Mouse (Mus musculus) adrenal gland, adult 2 months (tissue): ENCODE data around the gene Rdh1. TPM values are rescaled to one million over a fixed set of nuclear protein-coding genes. Genes with fewer than 3 reads are reported as not detected.
A peak's percentile ranks its signal among the peaks of the same experiment; 100 is the strongest.

Source experiments
- DNase-seq: peaks from one replicate; pipeline ENCODE4 v3.0.0; 2021
- long read RNA-seq: library from polyadenylated mRNA; stranded (forward); transcript quantifications from one replicate; pipeline ENCODE4 v2.0.0, GENCODE M21; 2021
- polyA plus RNA-seq: library from polyadenylated mRNA; depleted of rRNA; stranded (reverse); fragments of >200 nt; gene quantifications from 2 replicates; pipeline ENCODE4 v1.2.3, GENCODE M21; 2012; rRNA removed
- total RNA-seq, 2 experiments: library from RNA; stranded (reverse); gene quantifications; 2 replicates each; pipeline ENCODE4 v1.2.3; 2021

Gene Rdh1
- total RNA-seq = 1 to 10 TPM in 1 of 2 experiments, under 1 TPM in 1; 0.41 to 1.5 TPM
- polyA plus RNA-seq = 0.98 and 1.4 TPM in 2 replicates
- long read RNA-seq = 0 reads

DNA sequence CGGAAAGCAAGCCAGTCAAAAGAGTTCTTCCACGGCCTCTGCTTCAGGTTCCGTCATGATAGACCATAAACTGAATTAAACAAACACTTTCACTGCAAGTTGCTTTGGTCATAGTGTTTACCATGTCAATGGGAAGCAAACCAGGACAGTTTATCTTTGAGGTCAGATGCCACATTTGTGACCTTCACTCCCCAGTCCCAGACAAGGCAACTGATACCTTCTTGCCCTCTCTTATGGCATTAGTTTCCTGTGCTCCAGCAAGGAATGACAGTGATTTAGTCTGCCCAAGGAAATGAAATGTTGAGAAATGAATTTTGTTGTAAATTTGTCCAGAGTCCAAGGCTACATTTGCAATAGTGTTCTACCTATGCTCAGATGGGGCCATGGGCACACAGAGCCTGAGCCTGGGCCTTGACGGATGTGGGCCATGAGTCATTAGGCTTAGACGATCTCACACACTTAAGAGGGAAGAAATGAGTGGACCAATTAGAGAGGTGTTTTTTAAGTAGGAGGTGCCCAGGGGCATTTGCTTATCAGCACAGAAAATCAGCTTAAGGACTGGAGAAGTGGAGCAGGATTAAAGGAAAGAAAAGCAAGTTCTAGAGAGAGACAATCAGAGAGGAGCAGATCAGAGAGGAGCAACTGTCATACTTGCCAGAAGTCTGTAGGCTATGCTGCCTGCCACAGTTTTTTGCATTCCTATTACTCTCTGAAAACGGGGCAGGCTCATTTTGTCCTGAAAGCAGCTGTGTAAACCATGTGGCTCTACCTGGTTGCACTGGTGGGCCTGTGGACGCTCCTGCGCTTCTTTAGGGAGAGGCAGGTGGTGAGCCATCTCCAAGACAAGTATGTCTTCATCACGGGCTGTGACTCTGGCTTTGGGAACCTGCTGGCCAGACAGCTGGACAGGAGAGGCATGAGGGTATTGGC, at the start of gene Rdh1, which contains the start of gene Rdh16f1:
Rdh1 (plus strand) TSS at position 541 of the 930 bp plus-strand sequence.
Rdh16f1 (plus strand) TSS at position 607 of the 930 bp plus-strand sequence.
- DNase-seq = peak; percentile 55

DNA sequence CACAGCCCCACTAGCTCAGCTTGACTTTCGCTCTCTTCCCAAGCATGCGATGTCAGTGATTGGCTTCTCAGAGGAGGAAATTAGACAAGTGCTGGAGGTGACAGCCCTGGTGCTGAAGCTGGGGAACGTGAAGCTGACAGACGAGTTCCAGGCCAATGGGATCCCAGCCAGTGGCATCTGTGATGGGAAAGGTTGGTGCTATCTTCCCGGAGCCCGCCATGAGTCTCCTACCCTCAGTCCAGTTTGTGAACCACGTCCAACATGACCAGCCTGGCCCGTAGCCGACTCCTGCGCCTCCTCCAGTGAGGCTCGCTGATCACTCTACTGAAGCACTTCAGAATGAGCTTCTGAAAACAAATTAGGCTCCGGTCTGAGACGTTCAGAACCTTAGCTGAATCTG, 49.2 kb upstream of the Rdh1 start:
- DNase-seq = no peak

DNA sequence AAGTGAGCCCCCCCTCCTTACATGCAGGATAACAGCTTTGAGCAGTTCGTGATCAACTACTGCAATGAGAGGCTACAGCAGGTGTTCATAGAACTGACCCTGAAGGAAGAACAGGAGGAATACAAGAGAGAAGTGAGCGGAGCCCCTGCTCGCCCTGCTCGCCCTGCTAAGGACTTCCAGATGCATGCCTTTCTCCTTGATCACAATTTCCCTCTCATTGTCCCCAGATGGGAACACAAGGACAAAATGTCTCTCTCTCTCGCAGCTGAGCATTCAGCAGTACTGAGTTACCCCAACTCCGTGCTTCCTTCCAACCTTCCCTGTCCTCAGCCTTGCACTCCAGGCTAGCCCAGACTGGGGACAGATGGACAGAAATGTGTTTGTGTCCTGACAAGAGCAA, 46.8 kb upstream of the Rdh1 start:
- no peak for DNase-seq

DNA sequence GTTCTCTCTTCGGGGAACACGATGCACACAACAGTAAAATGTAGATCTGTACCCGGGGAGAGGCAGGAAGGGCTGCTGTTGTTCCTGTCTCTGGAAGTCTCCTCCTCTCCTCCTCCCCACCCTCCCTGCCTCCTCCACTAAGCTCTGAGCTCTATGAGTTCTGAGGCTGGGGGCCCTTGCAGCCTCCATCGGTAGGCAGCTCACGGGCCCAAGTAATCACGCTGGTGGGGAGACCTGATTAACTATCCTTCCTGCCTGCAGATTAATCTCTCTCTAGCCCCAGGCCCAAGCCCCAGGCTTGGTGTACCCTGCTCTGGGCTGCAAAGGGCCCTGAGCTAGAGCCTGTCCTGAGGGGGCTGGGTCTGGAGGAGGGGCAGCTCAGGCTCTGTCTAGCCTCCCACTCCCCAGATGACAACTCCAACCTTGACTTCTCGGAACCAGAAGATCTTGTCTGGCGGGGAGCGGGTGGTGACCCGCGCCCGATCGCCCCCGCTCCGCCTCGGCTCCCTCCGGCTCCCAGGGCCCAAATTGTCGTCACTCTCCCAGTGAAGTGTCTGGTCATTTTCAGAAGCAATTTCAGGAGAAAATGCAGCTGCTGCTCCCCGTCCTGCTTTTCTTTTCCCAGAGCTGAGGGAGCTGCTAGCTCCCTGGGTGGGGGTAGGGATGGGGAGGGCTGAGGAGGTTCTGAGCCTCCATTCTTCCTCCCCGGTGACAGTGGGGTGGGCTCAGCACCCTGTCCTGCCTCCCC, 37.7 kb upstream of the Rdh1 start:
- DNase-seq = no peak

DNA sequence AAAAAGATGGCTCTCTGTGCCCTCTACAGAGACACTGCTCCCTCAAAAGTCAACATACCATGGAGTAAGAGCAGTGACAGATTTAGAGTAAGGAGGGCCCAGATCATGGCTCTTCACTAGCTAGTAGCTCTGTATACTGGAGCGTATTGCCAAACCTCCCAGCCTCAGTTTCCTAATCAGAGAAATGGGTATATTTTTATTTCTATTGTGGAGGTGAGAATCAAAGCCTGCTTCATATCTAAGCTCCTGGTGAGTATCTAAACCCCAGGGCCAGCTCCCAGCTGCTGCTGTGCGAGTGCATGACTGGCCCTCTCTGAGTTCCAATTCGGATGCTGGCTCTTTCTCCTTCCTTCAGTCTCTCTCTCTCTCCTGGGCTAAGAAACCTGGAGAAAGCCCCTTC, 35.3 kb upstream of the Rdh1 start, which contains the start of gene Tac2:
Tac2 (plus strand) TSS at position 301 of the 400 bp plus-strand sequence.
- no peak for DNase-seq

DNA sequence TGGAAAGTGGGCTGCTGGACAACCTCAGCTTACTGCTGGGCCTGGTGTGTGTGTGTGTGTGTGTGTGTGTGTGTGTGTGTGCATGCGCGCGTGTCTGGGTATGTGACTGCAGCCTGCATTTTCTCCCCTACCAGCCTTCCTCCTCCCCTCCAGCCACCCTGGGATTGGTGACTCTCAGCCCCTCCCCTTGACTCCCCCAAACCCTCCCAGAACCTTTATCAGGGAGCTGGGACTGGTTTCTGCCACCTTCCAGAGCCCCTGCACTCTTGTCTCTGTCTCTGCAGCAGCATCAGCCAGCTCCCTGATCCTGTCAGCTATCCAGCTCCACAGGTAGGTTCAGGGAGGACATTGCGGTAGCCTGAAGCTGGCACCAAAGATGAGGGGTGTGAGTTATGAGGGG, 34.4 kb upstream of the Rdh1 start:
- DNase-seq = no peak

DNA sequence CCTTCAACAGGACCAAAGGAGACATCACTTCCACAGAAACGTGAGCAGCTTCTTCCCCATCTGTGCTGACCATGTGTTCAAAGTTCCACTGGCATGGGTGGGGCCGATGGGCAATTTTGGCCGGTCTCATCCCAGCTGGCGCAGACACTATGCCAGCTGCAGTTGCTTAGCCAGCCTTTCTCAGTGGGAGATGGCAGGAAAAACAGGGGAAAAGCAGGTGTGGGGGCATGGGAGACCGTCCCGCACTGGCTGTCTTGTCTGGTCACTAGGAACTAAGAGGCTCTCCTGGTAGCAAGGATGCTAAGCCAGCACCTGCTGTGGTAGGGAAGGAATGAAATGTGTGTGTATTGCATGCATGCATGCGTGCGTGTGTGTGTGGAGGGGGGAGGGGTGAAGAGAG, 31.1 kb upstream of the Rdh1 start:
- DNase-seq = no peak

DNA sequence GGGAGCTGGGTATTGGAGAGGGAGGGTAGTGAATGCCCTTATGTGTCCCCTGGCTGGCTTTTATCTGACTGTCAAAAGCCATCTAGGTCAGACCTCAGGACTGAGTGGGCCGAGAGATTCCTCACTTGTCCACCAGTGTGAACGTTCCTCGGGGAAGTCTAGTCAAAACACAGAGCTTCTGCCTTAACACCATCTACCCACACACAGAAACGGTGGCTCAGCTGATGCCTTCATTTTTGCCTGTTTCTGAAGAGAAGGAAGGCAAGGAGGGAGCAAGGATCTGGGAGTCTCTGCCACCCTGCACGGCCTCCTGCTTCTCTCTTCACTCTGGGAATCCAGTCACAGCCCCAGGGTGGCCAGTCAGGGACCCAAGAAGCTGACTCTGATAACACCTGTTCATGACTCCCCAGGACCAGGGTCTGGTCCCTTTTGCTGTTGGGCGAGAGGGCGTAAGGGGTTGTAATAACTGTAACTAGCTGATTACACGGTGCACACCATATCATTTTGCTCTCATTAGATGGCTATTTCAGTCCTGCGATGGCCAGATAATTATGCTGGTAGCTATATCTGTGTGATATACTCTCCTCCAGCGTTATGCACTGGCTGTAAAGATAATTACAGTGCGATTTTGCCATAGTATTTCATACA, 29.1 kb upstream of the Rdh1 start:
- no peak for DNase-seq

DNA sequence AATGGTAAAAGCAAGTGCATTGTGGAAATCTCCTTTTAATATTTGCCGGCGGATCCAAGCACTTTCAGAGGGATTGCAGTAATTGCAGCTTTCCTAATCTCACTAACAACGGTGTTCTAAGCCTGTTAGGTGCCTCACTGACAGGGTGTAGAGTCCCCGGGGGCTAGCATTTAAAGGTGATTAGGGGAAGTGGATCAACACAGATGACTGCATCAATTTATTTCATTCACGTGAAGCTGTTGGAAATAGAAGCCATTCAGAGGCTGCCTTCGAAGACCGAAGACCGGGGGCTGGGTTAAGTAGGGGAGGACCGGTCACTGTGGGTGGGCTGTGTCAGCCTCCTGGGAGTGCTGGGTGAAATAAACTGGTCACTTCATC, 28.6 kb upstream of the Rdh1 start:
- no peak for DNase-seq

DNA sequence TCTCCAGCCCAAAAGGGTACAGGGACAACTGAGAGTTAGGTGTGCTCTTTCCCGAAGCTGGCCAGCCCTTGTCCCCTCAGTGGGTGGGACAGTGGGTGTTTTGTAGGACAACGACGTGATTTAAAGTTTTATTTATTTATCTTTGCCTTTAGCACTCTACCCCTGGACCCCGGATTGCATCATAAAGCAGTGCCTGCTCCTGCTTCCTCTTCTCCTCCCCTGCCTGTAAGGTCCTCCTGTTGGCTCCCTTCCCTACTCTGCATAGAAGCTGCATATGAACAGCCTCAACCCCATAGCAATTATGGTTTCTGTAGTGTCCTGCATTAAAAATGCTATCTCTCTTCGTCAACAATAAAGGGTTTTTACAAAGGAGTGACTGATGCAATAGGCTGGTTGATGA, 28.1 kb upstream of the Rdh1 start:
- DNase-seq = no peak

DNA sequence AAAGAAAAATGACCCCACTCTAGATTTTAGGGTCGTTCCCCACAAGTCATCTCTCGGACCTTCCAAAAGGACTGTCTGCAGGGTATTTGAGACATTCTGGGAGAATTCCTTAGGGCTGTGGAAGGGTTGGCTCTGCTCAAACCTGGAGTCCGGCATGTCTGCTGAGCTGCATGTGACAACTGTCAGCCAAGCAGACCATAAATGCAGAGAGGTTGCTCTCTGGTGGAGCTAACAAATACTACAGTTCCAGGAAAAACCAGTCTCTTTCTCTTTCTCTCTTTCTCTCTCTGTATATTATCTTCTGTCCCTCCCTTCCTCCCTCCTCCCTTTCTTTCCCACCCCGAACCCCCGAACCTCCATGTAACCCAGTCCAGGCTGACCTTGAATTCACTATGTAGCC, 25.1 kb upstream of the Rdh1 start:
- DNase-seq = no peak

DNA sequence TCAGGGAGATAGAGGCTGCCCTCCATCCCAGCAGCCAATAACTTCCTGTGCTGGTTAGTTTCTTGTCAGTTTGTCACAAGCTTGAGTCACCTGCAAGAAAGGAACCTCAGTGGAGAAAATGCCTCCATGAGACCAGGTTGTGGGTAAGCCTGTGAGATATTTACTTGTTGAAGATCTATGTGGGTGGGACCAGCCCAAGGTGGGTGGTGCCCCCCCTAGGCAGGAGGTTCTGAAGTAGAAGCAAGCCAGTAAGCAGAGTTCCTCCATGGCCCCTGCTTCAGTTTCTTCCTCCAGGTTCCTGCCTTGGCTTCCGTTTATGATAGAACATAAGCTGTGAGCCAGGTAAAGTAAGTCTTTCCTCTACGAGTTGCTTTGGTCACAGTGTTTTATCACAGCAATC, 23.3 kb upstream of the Rdh1 start:
- DNase-seq = no peak

DNA sequence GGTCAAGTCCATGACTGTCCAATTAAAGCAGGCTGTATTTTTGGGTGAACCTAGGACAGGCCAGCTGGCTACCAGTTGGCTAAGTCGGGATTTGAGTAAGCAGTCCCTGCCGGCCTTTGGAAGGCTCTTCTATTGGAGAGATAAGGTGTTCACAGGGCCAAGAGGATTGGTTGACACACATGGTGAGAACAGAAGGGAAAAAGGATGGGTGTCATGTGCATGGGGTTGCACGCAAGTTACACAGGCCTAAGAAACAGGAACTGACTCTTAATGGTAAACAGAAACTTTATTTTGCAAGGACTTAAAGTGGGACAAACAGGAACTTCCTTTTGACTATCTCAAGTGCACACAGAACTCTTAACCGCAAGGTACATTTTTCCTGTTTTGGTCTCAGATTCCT, 22.6 kb upstream of the Rdh1 start:
- no peak for DNase-seq

DNA sequence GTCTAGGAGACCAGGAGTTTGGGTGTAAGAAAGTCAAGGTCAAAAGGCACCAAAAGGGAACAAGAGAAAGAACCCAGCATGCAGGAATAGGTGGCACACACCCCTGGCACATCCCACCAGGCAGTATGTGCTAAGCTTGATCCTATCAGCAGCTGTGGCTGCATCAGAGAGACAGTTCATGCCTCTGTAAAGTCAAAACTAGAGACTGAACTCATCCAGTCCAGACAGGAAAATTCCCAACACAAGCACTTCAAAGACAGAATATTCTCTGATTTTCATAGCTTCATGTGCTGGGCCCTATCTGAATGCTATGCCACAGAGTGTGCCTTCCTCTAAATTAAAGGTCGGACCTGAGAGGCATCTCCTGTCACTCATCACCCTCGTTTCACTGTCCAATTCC, 22.0 kb upstream of the Rdh1 start:
- DNase-seq = no peak

DNA sequence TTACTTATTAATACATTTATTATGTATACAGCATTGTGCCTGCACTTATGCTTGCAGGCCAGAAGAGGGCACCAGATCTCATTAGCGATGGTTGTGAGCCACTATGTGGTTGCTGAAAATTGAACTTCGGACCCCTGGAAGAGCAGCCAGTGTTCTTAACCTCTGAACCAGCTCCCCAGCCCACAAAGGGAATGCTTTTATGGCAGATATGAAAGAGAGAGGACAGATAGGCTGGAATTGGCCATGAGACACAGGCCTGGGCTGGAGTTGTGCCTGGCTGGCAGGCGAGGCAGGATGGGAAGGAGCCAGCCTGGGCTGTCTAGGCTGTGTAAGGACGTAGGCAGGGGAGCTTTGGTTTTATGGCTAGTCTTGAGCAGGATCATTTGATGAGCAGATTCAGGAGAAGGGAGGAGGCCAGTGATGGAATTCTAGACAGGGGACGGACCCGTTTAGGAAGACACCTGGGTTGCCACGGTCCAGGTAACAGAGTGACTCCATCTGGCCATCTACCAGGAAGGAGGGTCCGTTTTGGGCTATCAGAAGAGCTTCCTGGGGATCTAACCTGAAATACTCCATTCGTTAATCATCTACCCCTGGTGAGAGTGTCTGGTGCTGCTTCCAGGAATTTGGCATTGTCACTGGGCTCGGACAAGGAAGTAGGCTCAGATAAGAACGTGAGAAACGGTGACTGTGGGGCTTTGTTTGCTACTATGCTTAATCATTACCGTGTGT, 21.2 kb upstream of the Rdh1 start:
- DNase-seq = peak; percentile 33

DNA sequence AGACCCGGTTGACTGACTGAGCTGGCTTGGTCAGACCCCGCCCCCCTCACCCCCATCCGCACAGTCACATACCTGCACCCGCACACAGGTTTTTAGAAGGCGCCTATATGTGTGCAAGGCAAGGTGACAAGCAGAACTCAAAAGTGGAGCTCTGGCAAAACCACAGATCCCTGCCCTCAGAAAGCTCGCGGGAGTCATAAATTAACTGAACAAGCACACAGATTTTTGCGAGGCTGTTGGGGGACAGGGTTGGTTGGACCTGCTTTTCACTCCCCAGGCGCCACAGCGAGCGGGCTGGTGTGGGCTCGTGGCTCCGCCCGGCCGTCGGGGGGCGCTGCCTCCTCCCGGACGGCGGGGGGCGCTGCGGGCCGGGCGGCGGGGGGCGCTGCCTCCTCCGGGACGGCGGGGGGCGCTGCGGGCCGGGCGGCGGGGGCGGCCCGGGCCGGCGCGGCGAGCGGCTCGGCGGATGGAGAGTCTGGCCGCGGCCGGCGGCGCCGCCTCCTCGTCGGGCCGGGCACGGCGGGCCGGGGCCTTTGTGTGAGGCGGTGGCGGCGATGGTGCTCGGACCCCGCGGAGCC, 20.3 kb upstream of the Rdh1 start, which contains the start of gene Zbtb39:
Zbtb39 (plus strand) TSS at position 456 of the 578 bp plus-strand sequence.
- peak; percentile 90 for DNase-seq

DNA sequence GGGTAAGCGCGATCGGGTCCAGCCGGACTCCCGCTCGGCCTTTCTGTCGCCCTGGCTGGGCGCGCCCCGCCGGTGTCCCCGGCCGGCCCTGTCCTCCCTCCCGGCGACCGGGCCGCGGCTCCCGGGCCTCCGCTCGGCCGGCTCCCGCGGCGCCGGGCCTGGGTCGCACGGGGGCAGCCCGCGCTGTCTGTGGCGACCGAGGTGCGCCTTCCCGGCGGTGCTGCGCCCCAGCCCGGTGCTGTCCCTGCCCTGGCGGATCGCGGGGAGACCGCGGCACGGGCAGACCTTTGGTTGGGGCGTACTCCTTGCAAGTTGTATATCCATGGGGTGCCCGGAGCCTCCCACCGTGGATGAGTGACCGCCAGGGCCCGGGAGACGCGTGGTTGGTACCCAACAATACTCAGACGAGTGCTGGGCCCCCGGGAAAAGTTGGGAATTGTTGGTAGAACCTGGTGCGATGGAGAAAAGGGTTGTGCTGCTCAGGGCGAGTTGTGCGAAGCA, 19.8 kb upstream of the Rdh1 start:
- DNase-seq = no peak

DNA sequence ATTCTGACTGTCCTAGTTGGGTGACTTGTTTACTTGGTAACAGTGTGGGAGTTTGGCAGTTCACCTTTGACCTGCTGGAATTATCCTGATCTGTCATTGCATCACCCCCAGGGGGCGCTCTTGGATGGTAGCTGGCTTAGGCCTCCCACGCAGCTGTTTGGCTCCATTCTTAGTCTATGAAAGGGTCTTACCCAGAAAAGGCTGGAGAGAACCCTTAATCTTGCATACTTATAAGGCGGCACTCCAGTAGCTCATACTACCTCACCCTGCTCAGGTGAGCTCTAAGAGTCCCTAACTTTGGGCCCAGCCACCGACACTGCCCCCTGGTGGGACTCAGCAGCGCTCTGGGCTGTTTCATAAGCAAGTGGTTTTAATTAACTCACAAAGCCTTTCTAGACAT, 14.9 kb upstream of the Rdh1 start:
- peak; percentile 57 for DNase-seq

DNA sequence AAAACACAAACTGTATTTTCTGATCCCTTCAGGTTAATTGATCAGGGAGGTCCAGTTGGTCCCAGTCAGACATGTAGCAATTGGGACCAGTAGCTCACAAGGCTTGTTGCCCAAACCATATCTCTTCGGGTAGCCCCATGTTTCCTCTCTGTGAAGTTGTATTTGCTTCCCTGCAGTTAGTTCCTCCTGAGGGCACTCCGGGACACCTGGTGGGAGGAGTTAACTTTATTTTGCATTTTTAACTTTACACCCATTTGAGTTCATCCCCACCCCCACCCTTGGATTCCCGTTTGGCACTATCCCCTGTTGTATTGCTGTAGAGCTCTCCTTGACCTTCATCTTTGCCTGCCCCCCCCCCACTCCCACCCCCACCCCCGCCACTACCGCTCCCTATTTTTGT, 13.6 kb upstream of the Rdh1 start:
- DNase-seq = no peak

DNA sequence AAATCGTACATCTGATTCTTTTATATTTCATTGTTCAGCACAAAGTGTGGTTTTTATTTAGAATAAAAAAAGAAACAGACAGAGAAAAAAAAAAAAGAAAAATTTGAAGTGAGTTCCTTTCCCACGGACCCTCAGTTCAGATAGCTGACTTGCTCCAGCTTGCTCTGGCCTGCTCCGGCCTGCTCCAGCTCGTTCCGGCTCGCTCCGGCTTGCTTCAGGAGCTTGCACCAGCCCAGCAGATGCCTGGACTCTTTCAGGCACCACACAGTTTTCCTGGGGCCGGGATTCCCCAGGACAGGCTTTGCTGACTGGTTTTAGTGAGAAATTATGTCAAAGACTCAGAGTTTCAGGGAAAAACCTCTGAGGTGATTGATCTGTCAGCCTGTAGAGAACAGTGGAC, 12.3 kb upstream of the Rdh1 start:
- DNase-seq = no peak
